Mouse (Mus musculus) lung, postnatal 4 days (tissue): ENCODE results near the gene Tnnc1.

Source experiments
- DNase-seq, 2 experiments: peaks; one replicate each; pipeline ENCODE4 v3.0.0; 2021

Gene Tnnc1

DNA sequence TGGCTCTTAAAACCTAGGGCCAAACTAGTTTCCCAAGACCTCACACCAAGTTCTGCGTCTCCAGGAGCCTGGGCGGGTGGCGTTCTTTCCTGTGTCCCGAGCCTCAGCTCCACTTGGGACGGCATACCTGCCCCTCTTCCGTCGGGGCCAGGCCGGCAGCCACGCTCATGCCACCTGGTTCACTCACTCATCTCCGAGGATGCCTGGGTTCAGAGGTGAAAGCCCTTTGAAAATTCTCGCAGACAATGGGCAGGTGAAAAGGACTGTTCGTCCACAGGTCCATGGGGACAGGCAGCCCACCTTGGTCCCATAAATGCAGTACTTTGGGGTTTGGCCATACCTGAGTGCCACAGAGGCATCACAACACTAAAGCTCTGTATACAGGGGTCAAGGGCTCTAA lies 23.9 kb upstream of the Tnnc1 start:
- DNase-seq: no peak

DNA sequence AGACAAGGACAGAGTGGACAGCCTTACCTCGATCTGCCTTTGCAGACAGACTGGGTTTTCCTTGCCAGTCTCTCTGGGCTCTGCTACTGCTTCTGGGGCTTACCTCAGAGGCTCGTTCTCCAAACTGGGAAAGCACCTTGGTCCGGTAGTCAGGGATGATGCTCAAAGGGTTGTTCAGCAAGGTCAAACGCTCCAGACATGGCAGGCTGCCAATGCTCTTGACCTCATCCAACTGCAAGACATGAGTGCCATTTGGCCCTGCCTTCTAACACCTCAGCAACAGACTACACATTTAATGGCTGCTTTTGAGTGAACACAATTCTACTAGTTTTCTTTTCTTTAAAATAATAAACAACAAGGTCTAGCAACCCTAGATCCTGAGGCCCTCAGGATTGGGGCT lies 21.5 kb upstream of the Tnnc1 start:
- DNase-seq: peak; percentile 57 to 75

DNA sequence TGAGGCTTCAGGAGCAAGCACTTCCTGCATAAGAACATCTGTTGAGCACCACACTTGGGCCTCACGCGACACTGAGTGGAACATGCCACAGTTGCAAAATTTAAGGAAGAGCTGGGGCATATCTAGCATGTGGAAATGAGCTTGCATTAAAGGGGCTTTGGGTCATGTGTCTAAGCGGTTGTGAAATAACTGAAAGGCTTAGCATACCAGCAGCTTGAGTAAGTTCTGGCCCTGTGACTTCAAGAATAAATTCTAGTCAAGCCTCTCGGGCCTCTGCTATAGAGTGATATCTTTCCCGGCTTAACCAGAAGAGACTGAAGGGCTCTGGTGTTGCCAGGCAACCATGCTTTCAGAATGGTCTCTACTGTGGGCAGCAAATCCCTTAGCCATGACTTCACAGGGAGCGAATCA lies 19.3 kb upstream of the Tnnc1 start:
- DNase-seq: peak; percentile 57 to 79

DNA sequence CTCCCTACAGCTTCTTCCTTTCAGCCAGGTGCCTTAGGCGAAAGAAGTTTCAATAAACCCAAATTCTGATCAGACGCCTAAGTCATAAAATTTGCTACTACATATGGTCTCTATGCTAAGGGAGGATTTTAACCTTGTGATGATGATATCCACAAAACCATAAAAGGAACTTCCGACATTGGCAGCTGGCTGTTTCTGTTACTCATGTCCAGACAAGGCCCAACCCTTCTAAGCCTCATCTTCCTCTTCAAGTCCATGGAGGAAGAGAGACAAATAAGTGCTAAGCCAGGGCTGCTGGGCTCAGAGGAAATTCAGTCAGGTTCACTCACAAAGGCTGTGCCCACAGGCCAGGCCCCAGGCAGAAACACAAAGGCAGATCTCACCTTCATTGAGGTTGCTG lies 18.8 kb upstream of the Tnnc1 start:
- no peak for DNase-seq

DNA sequence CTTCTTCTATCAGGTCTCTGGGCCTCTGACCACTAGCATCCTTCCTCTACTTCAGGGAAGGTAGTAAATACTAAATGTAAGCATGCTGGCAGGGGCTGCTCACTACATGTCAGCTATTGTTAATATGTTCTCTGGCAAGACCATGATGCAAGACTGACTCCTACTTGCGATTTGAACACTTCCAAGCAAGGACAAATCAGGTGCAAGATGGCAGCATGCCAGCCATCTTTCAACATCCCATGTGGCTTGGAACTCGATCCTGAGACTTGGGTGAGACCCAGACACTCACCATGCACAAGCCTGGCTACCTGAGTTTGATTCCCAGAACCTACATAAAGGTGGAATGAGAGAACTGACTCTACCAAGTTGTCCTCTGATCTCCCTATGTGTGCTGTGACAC lies 16.2 kb upstream of the Tnnc1 start:
- DNase-seq: no peak

DNA sequence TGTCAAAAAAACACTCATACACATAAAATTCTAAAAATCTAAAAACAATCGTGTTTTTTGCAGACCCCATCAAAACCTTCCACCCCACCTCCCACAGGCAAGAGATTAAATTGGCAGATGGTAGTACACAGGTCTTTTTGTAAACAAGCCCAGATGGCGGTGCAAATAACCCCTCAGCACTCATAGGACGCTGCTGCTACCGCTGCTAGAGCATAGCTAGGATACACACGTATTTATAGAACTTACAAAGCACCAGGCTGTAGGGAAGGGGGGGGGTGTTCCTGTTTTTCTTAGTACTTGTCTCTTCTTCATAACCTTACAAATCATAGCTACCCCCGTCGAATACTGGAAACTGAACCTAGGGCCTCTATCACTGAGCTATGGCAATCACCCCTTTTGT lies 14.3 kb upstream of the Tnnc1 start:
- no peak for DNase-seq

DNA sequence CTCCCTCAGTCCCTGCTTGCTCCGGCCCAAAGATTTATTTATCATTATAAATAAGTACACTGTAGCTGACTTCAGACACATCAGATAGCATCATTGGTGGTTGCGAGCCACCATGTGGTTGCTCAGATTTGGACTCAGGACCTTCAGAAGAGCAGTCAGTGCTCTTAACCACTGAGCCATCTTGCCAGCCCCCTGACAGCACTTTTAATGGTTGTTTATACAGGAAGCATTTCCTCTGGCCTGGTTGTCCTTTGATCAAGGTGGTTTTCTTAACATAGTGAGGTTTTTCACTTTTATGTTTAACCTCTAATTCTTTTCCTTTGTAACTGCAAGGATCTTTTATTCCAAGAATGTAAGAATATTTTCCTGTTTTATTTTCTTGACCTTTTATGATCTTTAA lies 13.7 kb upstream of the Tnnc1 start:
- DNase-seq: peak in 1 of 2 experiments; percentile 59

DNA sequence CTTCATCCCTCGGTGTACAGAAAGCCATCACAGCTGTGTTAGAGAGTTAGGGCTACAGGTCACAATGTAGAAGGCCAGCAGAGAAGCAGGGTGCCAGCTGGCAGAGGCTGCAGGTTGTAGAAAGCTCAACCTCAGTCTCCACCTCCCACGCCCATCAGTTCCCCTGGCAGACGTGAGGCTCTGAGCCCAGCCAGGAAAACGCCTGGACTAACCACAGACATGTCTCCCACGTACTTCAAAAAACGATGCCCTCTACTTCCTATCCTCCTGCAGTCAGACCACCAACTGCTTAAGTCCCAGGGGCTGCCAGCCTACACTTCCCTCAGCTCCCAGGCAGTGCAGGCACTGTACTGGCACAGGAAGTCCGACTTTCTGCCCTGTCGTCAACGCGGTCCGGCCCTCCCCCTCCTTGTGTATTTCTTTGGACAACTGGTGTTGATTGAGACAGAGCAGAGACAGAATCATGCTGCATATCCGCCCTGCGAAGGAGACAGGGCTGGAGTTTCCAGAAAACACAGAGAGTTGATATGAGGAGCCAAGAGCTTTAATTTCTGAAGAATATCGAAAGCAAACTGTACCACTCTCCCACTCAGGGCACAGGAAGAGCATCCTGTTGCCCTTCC lies 13.1 kb upstream of the Tnnc1 start:
- peak; percentile 77 to 93 for DNase-seq

DNA sequence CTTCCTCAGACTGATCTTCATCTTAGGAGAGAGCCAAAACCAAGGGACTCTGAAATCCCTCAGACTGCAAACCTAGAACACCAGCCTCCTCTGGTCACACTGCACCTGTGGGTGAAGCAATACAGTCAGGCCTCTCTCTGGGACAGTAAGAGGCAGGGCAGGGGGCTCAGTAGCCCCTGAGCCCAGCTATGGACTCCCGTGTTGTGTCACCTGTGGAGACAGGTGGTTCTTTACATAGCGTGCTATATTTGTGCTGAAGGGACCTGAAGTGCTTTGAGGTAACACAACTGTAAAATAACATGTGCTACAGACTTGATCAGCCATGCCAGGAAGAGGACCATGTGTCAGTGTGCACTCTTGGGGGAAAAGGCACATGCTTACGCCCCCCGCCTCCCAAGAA lies 12.6 kb upstream of the Tnnc1 start:
- DNase-seq: no peak

DNA sequence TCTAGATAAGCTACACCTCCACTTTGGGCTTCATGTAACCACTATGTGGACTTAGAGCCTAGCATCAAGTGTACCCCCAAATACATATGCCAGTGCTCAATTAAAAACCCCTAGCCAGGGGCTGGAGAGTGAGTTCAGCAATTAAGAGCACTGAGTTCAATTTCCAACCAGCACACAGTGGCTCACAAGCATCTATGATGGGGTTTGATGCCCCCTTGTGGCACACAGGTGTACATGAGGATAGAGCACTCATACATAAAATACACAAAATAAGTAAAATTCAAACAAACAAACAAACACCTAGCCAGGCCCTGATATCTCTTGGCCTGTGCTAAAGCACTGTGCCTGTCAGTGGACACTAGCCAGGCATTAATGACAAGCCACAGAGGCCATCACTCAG lies 12.1 kb upstream of the Tnnc1 start:
- DNase-seq: peak in 1 of 2 experiments; percentile 49

DNA sequence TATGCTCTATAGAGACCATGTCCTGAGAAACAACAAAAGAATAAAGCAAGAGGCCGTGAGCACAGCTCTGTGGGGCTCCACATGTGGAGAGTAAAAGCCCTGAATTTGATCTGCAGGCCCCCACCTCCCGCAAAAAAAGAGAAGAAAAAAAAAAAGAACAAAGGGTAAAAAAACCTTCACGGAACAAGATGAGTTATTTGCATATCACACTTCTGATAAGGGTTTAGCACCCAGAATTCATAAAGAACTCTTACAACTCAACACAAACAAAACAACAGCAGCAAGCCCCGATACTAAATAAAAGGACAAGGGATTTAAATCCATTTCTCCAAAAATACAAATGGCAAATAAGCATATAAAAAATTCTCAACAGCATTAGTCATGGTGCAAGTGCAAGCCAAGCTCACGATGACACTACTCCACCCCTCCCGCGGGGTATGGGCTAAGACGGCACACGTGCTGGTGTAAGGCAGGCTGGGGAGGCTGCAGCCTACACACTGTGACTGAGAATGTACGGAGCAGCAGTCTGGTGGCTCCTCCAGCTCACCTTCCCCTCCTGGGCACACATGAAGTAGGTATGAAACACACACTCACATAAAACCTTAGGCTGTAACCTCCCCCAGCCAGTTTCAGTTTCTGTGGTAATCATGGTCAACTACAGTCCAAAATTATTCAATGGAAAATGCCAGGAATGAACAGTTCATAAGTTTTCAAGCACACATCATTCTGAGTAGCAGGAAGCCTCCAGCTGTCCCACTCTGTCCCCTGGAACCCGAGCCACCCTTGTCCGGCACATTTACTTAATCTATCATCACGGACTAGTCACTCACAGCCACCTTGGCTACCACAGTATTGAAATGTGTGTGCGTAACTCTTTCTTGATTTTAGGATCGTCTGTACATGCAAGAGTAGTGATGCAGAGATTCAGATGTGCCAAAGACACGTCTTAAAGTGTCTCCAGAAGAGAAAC lies 10.3 kb upstream of the Tnnc1 start:
- DNase-seq: peak; percentile 52 to 80

DNA sequence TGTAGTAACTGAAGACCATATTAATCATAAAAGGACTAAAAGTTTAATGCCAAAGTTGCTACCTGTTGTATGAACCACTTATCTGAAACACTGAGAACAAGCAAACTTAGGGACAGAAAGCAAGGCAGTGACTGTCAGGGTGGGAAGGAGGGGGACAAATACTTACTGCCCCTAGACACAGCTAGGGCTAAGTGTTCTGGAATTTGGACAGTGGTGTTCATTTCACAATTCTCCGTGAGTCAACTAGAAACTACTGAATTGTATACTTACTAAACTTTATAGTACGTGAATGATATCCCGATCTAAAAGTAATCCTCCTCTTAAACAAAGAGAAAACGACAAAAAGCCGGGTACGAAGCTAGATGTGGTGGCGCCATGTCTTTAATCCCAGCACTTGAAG lies 8.5 kb upstream of the Tnnc1 start:
- no peak for DNase-seq

DNA sequence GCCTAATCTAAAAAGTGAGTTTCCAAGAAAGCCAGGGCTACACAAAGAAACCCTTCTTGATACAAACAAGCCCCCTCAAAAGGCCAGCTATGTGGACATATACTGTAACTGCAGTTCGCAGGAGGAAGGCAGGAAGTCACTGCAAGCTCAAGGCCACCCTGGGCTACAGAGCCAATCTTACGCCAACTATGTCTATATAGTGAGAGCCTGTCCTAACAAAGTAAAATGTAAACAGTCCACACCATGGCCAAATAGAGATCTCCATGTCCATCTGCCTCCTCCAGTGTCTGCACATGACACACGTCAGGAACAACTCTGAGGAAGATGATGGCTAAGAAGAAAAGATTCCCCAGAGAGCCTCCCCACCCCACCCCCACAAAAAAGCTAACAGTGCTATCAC lies 8.1 kb upstream of the Tnnc1 start:
- no peak for DNase-seq

DNA sequence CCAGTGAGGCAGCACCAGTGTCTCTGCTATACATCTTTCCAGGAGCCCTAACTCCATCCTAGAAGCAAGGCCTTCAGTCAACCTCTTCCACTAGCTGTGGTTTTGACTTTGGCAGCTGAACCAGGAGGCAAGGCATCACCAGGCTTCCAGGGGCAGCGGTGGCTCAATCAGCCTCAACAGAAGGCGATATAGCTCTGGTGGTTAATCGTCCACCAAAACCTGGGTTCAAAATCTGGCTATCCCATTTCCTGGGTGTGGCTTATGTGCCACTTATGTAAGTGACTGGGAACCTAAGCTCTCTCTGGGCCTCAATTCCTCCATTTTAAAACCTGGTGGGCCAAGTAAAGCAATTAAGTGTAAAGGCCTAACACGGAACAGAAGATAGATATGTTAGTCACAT lies 3.3 kb upstream of the Tnnc1 start:
- no peak for DNase-seq

DNA sequence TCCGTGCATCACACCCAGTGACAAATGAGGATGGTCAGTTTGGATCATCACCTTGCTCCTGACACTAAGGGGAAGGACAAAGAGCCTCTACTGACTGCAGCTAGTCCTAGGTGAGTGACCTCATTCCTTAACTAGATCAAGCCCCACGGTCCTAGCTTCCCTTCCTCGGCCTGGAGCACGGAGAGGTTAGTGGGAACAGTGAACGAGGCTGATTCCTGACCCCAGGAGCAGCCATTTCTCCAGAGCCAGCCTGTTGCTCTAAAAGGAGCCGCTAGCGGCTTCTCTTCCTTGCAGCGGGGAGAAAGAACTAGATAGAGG lies 2.9 kb upstream of the Tnnc1 start:
- no peak for DNase-seq

DNA sequence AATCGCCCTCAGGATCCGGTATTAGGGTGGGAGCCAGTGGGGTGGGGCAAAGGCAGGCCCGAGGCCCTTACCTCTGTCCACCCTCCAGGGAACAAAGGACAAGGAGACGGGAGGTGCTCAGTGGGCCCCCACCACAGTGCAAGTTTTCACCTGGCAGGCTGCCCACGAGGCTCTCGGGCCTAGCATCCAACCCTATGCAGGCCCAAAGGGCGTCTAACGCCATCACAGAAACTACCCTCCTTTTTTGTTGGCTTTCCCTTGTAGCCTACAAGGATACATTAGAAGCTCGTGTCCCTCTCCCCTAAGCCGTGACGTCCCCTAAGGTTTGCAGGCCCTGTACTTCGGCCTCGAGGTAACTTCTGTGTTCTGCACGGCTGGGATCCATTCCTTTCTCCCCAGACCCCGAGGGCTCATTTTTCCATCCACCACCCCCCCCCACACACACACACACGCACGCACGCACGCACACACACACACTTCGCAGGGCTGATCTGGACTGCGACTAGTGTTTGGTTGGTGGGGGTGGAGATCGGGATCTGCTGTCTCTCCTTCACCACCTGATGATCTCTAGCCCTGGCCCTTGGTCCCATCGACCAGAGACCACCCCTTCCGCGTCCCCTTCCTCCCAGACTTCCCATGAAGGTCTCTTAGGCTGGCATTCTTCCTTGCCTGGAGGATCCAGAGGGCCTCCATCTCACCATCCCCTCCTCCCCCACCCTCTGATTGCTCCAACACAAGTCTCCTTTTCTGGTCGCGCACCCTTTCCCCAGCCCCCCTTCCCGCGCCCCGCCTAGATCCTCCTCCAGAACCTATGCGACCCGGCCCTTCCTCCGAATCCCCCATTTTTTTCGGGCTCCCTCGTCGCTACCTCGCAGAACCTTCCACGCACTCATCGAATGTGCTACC lies 2.3 kb upstream of the Tnnc1 start:
- DNase-seq: peak; percentile 69 to 73

DNA sequence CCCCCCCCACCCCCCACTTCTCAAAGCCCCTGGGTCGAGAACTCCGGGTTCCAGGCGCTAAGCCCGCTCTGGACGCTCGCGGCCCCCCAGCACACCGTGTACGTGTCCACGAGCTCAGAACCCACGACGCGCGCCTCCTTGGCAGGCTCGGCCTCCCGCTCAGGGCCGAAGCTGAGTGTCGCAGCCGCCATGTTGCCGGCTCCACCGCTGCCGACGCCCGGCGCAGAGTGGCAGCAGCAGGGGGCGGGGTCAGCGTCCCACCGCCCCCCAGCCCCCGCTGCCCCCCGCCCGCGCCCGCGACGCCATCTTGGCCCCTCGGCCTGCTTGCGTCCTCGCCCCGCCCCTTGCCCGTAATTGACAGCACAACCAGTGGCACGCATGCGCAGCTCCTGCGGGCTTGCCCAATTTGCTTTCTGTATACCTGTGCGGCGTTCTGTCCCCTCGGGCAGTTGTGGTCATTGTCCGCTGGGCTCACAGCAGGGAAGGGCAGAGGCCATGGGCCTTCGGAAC lies 1.6 kb upstream of the Tnnc1 start:
- peak; percentile 97 for DNase-seq

DNA sequence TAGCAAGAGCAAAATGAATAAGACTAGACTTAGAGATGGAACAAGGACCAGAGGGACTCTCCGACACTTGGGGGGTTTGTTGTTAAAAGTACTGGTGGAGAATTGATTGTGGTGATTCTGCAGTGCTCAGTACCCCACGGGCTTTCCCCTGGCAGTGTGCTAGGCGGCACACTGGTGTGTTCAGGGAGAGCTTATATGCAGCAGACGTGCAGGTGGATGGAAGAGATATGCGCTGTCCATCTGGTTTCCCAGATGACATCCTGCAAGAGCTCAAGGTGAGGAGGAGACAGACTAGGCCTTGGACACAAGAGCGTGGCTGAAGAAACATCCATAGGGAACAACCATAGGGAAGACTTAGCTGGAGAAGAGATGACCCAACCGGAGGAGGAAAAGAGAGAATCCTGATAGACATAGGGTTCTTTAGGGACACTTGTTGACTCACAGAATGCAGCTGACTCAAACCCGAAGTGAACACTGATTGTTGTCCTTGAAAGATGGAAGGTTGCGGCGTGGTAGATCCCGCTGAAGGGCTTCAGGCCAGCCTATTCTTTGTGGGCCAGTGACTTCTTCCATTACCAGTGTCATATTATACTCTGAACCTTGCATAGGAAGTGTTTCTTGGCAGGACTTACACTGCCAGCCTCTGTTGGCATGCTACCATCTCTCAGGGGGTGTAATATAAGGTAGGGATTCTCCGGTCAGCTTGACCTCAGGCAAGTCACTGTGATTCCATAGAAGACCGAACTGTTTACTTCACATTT lies 862 bp upstream of the Tnnc1 start:
- peak in 1 of 2 experiments; percentile 50 for DNase-seq

DNA sequence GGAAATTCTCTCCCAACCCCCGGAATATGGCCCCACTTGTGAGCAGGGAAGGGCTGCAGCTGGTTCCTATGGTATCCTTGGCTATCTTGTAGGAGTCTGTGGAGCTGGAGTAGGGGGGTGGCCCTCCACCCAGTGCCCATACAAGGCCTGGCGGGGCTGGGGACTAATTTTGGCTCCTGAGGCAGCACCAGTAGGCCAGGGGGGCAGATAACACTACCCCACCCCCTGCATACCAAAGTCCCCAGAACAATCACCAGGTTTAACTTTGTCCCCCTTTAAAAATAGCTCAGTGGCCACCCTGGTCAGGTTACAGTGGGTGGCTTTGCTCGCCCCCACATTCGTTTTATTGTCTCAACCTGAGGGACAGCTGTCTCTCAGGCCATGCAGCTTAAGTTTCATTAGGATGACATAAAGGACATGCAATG lies 1.0 kb downstream of the Tnnc1 start:
- DNase-seq: no peak

DNA sequence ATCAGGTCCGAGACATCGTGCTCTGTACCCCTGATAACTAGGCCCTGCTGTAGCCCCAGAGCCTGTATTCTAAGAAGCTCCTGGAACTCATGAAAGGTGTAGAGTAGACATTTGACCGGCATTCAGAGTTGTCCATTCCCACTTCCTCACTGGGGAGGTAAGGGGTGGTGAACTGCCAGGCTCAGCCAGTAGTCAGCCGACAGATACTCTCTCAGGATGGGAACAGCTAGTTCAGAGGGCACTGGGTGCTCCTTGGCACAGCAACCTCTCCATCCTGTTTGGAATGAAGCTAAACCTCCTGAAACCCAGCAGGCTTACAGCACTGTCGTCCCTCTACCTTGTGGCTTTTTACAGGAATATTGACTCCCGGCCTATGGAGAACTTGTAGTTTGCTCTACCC lies 3.7 kb downstream of the Tnnc1 start:
- no peak for DNase-seq

DNA sequence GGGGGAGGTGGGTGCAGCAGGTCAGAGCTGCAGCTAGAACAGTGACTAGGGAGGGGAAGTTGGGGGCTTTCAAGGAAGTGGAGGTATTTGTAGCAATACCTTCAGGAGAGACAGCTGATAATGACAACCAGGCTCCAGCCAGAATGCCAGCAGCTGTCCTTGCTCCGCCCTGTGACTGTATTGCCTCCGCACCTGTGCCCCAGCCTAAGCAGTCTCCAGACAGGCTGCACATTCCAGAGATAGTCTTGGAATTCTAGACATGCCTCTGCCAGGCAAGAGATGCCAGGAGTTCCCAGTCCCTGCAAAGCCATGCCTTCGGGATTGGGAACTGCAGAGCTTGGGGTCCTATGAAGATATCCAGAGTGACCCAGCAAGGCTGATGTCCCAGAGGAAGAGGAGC lies 4.4 kb downstream of the Tnnc1 start:
- peak in 1 of 2 experiments; percentile 60 for DNase-seq

DNA sequence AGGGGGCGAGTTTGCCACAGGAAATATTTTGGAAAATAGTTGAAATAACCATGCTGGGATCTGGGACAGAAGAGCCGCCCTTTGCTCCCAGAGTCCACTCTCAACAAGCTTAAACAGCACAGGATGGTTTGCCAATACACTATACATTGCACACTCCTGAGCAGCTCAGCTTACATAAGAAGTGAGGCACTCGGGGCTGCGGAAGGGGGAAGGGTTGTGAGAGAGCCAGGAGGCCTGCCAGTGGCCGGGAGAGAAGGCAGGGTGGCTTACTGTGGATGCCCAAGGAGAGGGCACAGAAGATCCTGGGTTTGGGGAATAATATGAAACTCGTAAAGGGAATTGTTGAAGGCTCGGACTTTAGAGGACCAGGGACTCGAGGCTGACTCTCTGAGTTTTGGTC lies 5.8 kb downstream of the Tnnc1 start:
- DNase-seq: no peak
